Comparison of ENCODE assay signal across 11 mouse cellular contexts in genomic region chr5:121720888-121721585, GRCm38 (mm10). TPM values are rescaled to one million over a fixed set of nuclear protein-coding genes. Genes with fewer than 3 reads are reported as not detected.
A peak's percentile ranks its signal among the peaks of the same experiment; 100 is the strongest.
DNase-seq lines count a peak whose midpoint lies in the region; ATAC-seq and TF ChIP-seq lines count a peak whose summit lies in the region.
"Had no signal": no experiment of that assay in that cellular context is flagged by ENCODE, and none has a peak within 500 bp of the region (broad histone marks: within the 10 kb centered on the region; RNA-seq: fewer than 3 reads in every experiment).

No protein-coding gene starts in this region.

- H3K9me3 ChIP-seq in heart, embryonic 11.5 days (replicated peaks; ENCODE audit: control insufficient read depth, low read length), result no peaks in the 10 kb centered on the region
- no peaks in the 10 kb centered on the region for H3K9me3 ChIP-seq in liver, postnatal 0 days (ENCODE audit: low read length)
- no peaks in the 10 kb centered on the region for H3K9me3 ChIP-seq in E14TG2a.4 (ENCODE audit: low read length)
- H3K9me3 ChIP-seq: forebrain, embryonic 13.5 days; lung, embryonic 15.5 days had no signal

- H3K79me2 ChIP-seq in heart, adult 2 months (replicated peaks; ENCODE audit: control insufficient read depth, insufficient read depth, low read length), result peaks cover 17% of the 10 kb centered on the region

- TF ChIP-seq CTCF in heart, adult 2 months (IDR thresholded peaks at IDR 0.05), result peak; percentile 57
- TF ChIP-seq CTCF in liver, postnatal 0 days (IDR thresholded peaks at IDR 0.05; ENCODE audit: low read depth), result peak; percentile 53
- peak; percentile 35; the same call in 1 of the 2 replicates for TF ChIP-seq CTCF in E14TG2a.4 (conservative IDR thresholded peaks at IDR 0.05; ENCODE audit: low read length)
- peak; percentile 18; the same call in 1 of the 2 replicates for TF ChIP-seq CTCF in brain, embryonic 14.5 days (IDR thresholded peaks at IDR 0.05; ENCODE audit: borderline replicate concordance, extremely low read depth, insufficient read depth, insufficient read length)

- H3K27me3 ChIP-seq in heart, adult 2 months (ENCODE audit: control insufficient read depth, insufficient read depth, low read length), result no peaks in the 10 kb centered on the region
- no peaks in the 10 kb centered on the region for H3K27me3 ChIP-seq in heart, embryonic 11.5 days (ENCODE audit: control insufficient read depth, insufficient read depth, low read length)
- no peaks in the 10 kb centered on the region for H3K27me3 ChIP-seq in liver, postnatal 0 days (ENCODE audit: insufficient read depth, low read length)
- H3K27me3 ChIP-seq in E14TG2a.4 (ENCODE audit: insufficient read depth, low read length), result no peaks in the 10 kb centered on the region
- H3K27me3 ChIP-seq: forebrain, embryonic 13.5 days; lung, embryonic 15.5 days had no signal

- peak overlapping the region; percentile 38; the same call in 1 of the 2 replicates for H3K27ac ChIP-seq in heart, adult 2 months
- no peak overlapping the region for H3K27ac ChIP-seq in heart, embryonic 11.5 days (ENCODE audit: low read depth, low read length)
- peak overlapping the region; percentile 55; the same call in 1 of the 2 replicates for H3K27ac ChIP-seq in liver, postnatal 0 days (ENCODE audit: low read depth)
- H3K27ac ChIP-seq: forebrain, embryonic 13.5 days; lung, embryonic 15.5 days had no signal

- no peak overlapping the region for H3K9ac ChIP-seq in heart, adult 2 months (ENCODE audit: low read depth, low read length)
- no peak overlapping the region for H3K9ac ChIP-seq in heart, embryonic 11.5 days (ENCODE audit: low read depth, low read length)
- H3K9ac ChIP-seq in liver, postnatal 0 days (replicated peaks), result no peak overlapping the region
- H3K9ac ChIP-seq: forebrain, embryonic 13.5 days; lung, embryonic 15.5 days had no signal

- H3K4me2 ChIP-seq in heart, embryonic 11.5 days, result no peak overlapping the region
- H3K4me2 ChIP-seq in liver, postnatal 0 days (ENCODE audit: low read depth, low read length), result no peak overlapping the region
- H3K4me2 ChIP-seq: forebrain, embryonic 13.5 days; lung, embryonic 15.5 days had no signal

- no peak for TF ChIP-seq POLR2A in heart, adult 2 months (IDR thresholded peaks at IDR 0.05; ENCODE audit: insufficient read depth, low read depth, low read length)
- TF ChIP-seq POLR2A in brain, embryonic 14.5 days (IDR thresholded peaks at IDR 0.05; ENCODE audit: borderline replicate concordance, extremely low read depth, insufficient read depth, insufficient read length, poor library complexity, severe bottlenecking), result no peak

- WGBS in heart, adult 2 months, result 49% methylated on average over 5 of the region's 5 CpGs
- 91% methylated on average over 5 of the region's 5 CpGs for WGBS in heart, embryonic 11.5 days (ENCODE audit: insufficient replicate concordance)
- 89% methylated on average over 5 of the region's 5 CpGs for WGBS in liver, postnatal 0 days (ENCODE audit: insufficient replicate concordance)

- H3K4me1 ChIP-seq in heart, adult 2 months (ENCODE audit: control insufficient read depth, insufficient read depth, low read length), result peaks cover 16% of the 10 kb centered on the region
- peaks cover 32% of the 10 kb centered on the region for H3K4me1 ChIP-seq in heart, embryonic 11.5 days (ENCODE audit: control insufficient read depth, insufficient read depth, low read length)
- peaks cover 33% of the 10 kb centered on the region for H3K4me1 ChIP-seq in liver, postnatal 0 days (ENCODE audit: insufficient read depth)
- peaks cover 84% of the 10 kb centered on the region for H3K4me1 ChIP-seq in E14TG2a.4 (replicated peaks; ENCODE audit: low read depth, low read length)

- ATAC-seq in heart, embryonic 11.5 days (replicated peaks; ENCODE audit: insufficient number of reproducible peaks, low FRiP score, low TSS enrichment), result no peak
- no peak for ATAC-seq in liver, postnatal 0 days
- ATAC-seq: forebrain, embryonic 13.5 days had no signal

- no peak for TF ChIP-seq EP300 in heart, adult 2 months (IDR thresholded peaks at IDR 0.05; ENCODE audit: insufficient read depth, low read depth, low read length)
- no peak for TF ChIP-seq EP300 in liver, postnatal 0 days (IDR thresholded peaks at IDR 0.05; ENCODE audit: low read depth)

- no peak for DNase-seq in heart, adult 2 months
- no peak for DNase-seq in liver, postnatal 0 days
- DNase-seq in liver, result no peak
- DNase-seq in brain, embryonic 14.5 days (ENCODE audit: low read depth), result no peak
- DNase-seq in urinary bladder, postnatal 14 days (ENCODE audit: low spot score), result no peak
- no peak for DNase-seq in right cerebral cortex, postnatal 4 days
- DNase-seq: heart, postnatal 4 days had no signal

- intact Hi-C loops in heart, adult 2 months (cut with DNase I), result no loop called here

- H3K36me3 ChIP-seq in heart, adult 2 months (ENCODE audit: control insufficient read depth, insufficient read depth, low read length), result peaks cover 16% of the 10 kb centered on the region
- no peaks in the 10 kb centered on the region for H3K36me3 ChIP-seq in heart, embryonic 11.5 days (ENCODE audit: control insufficient read depth, insufficient read depth, low read length)
- no peaks in the 10 kb centered on the region for H3K36me3 ChIP-seq in liver, postnatal 0 days (replicated peaks; ENCODE audit: insufficient read depth, low read length)
- H3K36me3 ChIP-seq in E14TG2a.4 (ENCODE audit: insufficient read depth, low read length), result peaks cover 31% of the 10 kb centered on the region

- H3K4me3 ChIP-seq in heart, adult 2 months, result no peak overlapping the region
- H3K4me3 ChIP-seq in heart, embryonic 11.5 days (ENCODE audit: low read depth, low read length), result no peak overlapping the region
- no peak overlapping the region for H3K4me3 ChIP-seq in liver, postnatal 0 days (ENCODE audit: low read depth, low read length)
- no peak overlapping the region for H3K4me3 ChIP-seq in E14TG2a.4 (replicated peaks; ENCODE audit: low read length)
- H3K4me3 ChIP-seq: forebrain, embryonic 13.5 days; lung, embryonic 15.5 days had no signal

RNA-seq across cellular contexts. Expression of gene Atxn2, which starts 9.9 kb away (rescaled TPM):
- total RNA-seq in heart, adult 2 months (2021), result 100 to 1,000 TPM; 155 to 161 TPM
- 133 and 139 TPM in 2 replicates for polyA plus RNA-seq in heart, adult 2 months (2012; rRNA removed)
- polyA plus RNA-seq in heart, embryonic 11.5 days (2014; fragmentation: Nextera tagmentation; extraction: Ambion mirVana), result 76.9 and 80.6 TPM in 2 replicates
- 31.6 and 42.8 TPM in 2 replicates for polyA plus RNA-seq in liver, postnatal 0 days (2015; fragmentation: Nextera tagmentation; extraction: Ambion mirVana)
- 156 and 226 TPM in 2 replicates for polyA plus RNA-seq in brain, embryonic 14.5 days (2012; rRNA removed)
